Mouse (Mus musculus): ENCODE measurements around the gene Dbnl.

Gene Dbnl

GRCm38 (mm10) chr11:5788056-5789014 is at the start of gene Dbnl:
Dbnl (plus strand) TSS chr11:5788488.
- peak; percentile 90 for DNase-seq

- DNase-seq: no peak
Observed at GRCm38 (mm10) chr11:5738888-5739632, 49.2 kb upstream of the Dbnl start.

- DNase-seq: no peak
Observed at GRCm38 (mm10) chr11:5739846-5740245, 48.4 kb upstream of the Dbnl start.

GRCm38 (mm10) chr11:5740599-5740964 is 47.7 kb upstream of the Dbnl start:
- DNase-seq: no peak

- DNase-seq: peak; percentile 72
Observed at GRCm38 (mm10) chr11:5740965-5741627, 47.2 kb upstream of the Dbnl start.

- no peak for DNase-seq
Observed at GRCm38 (mm10) chr11:5742106-5742505, 46.2 kb upstream of the Dbnl start.

- no peak for DNase-seq
Observed at GRCm38 (mm10) chr11:5744951-5745350, 43.3 kb upstream of the Dbnl start.

- no peak for DNase-seq
Observed at GRCm38 (mm10) chr11:5753755-5754154, 34.5 kb upstream of the Dbnl start.

- peak; percentile 95 for DNase-seq
Observed at GRCm38 (mm10) chr11:5761820-5762632, 26.3 kb upstream of the Dbnl start, which contains the start of gene Urgcp. Urgcp (minus strand) TSS chr11:5762376.

GRCm38 (mm10) chr11:5762633-5762982 is 25.7 kb upstream of the Dbnl start:
- DNase-seq: no peak

GRCm38 (mm10) chr11:5766019-5766418 is 22.3 kb upstream of the Dbnl start:
- DNase-seq: no peak

GRCm38 (mm10) chr11:5778481-5778880 is 9.8 kb upstream of the Dbnl start:
- no peak for DNase-seq

- no peak for DNase-seq
Observed at GRCm38 (mm10) chr11:5780035-5780499, 8.2 kb upstream of the Dbnl start.

GRCm38 (mm10) chr11:5782199-5782944 is 5.9 kb upstream of the Dbnl start:
- no peak for DNase-seq

GRCm38 (mm10) chr11:5785732-5786131 is 2.6 kb upstream of the Dbnl start:
- no peak for DNase-seq

- no peak for DNase-seq
Observed at GRCm38 (mm10) chr11:5787671-5788055, 625 bp upstream of the Dbnl start.

GRCm38 (mm10) chr11:5789071-5789753 is 924 bp downstream of the Dbnl start:
- DNase-seq: no peak

- DNase-seq: no peak
Observed at GRCm38 (mm10) chr11:5789754-5790333, 1.6 kb downstream of the Dbnl start.

GRCm38 (mm10) chr11:5790431-5790830 is 2.1 kb downstream of the Dbnl start:
- DNase-seq: no peak

GRCm38 (mm10) chr11:5795290-5795689 is 7.0 kb downstream of the Dbnl start:
- no peak for DNase-seq

GRCm38 (mm10) chr11:5795706-5796105 is 7.4 kb downstream of the Dbnl start:
- no peak for DNase-seq
